Mouse (Mus musculus): ENCODE measurements at regions not wholly inside any gene's neighbourhood (a gene's known extent, or its start where the extent isn't known, plus 50 kb on each side); places are given as distances from the start of the nearest gene placed in this dataset.

GRCm38 (mm10) chr13:44026321-44027255 lies 242.0 kb downstream of the Cd83 start:
- no peak for DNase-seq (ENCODE audit: low read depth in 2 of 2, low spot score in 2 of 2)

GRCm38 (mm10) chr13:44028081-44028480 lies 243.5 kb downstream of the Cd83 start:
- no peak for DNase-seq (ENCODE audit: low read depth in 2 of 2, low spot score in 2 of 2)

- DNase-seq (ENCODE audit: low read depth in 2 of 2, low spot score in 2 of 2), result no peak
These were observed 246.0 kb downstream of the Cd83 start for GRCm38 (mm10) chr13:44030590-44030989.

GRCm38 (mm10) chr13:44037774-44038294 lies 253.3 kb downstream of the Cd83 start:
- DNase-seq (ENCODE audit: low read depth in 2 of 2, low spot score in 2 of 2), result no peak

- DNase-seq (ENCODE audit: low read depth in 2 of 2, low spot score in 2 of 2), result no peak
These were observed 253.7 kb downstream of the Cd83 start for GRCm38 (mm10) chr13:44038322-44038721.

GRCm38 (mm10) chr13:44040640-44041039 lies 256.1 kb downstream of the Cd83 start:
- no peak for DNase-seq (ENCODE audit: low read depth in 2 of 2, low spot score in 2 of 2)

- no peak for DNase-seq (ENCODE audit: low read depth in 2 of 2, low spot score in 2 of 2)
These were observed 258.3 kb downstream of the Cd83 start for GRCm38 (mm10) chr13:44042730-44043493.

GRCm38 (mm10) chr13:44043494-44043885 lies 258.9 kb downstream of the Cd83 start:
- DNase-seq (ENCODE audit: low read depth in 2 of 2, low spot score in 2 of 2), result no peak

- no peak for DNase-seq (ENCODE audit: low read depth in 2 of 2, low spot score in 2 of 2)
These were observed 260.1 kb downstream of the Cd83 start for GRCm38 (mm10) chr13:44044546-44045216.

GRCm38 (mm10) chr13:44046436-44046835 lies 261.9 kb downstream of the Cd83 start:
- no peak for DNase-seq (ENCODE audit: low read depth in 2 of 2, low spot score in 2 of 2)

GRCm38 (mm10) chr13:44054157-44054556 lies 269.6 kb downstream of the Cd83 start:
- no peak for DNase-seq (ENCODE audit: low read depth in 2 of 2, low spot score in 2 of 2)

- no peak for DNase-seq (ENCODE audit: low read depth in 2 of 2, low spot score in 2 of 2)
These were observed 271.3 kb downstream of the Cd83 start for GRCm38 (mm10) chr13:44055573-44056491.

GRCm38 (mm10) chr13:44056716-44057115 lies 272.1 kb downstream of the Cd83 start:
- DNase-seq (ENCODE audit: low read depth in 2 of 2, low spot score in 2 of 2), result no peak

GRCm38 (mm10) chr13:44057542-44057941 lies 273.0 kb downstream of the Cd83 start:
- no peak for DNase-seq (ENCODE audit: low read depth in 2 of 2, low spot score in 2 of 2)

- DNase-seq (ENCODE audit: low read depth in 2 of 2, low spot score in 2 of 2), result no peak
These were observed 273.7 kb downstream of the Cd83 start for GRCm38 (mm10) chr13:44058277-44058676.

GRCm38 (mm10) chr13:44059436-44059835 lies 274.9 kb downstream of the Cd83 start:
- no peak for DNase-seq (ENCODE audit: low read depth in 2 of 2, low spot score in 2 of 2)

GRCm38 (mm10) chr13:44061286-44061685 lies 276.7 kb downstream of the Cd83 start:
- DNase-seq (ENCODE audit: low read depth in 2 of 2, low spot score in 2 of 2), result no peak

- no peak for DNase-seq (ENCODE audit: low read depth in 2 of 2, low spot score in 2 of 2)
These were observed 277.2 kb downstream of the Cd83 start for GRCm38 (mm10) chr13:44061721-44062300.

- no peak for DNase-seq (ENCODE audit: low read depth in 2 of 2, low spot score in 2 of 2)
These were observed 278.7 kb downstream of the Cd83 start for GRCm38 (mm10) chr13:44063317-44063716.

GRCm38 (mm10) chr13:44064026-44064425 lies 279.5 kb downstream of the Cd83 start:
- DNase-seq (ENCODE audit: low read depth in 2 of 2, low spot score in 2 of 2), result no peak
